Mouse (Mus musculus) ES-Bruce4 (cell line): ENCODE measurements around the gene Tpk1.

Experiments
- CTCF ChIP-seq: IDR thresholded peaks from one replicate; pipeline ENCODE4 v1.8.1; 2011; ENCODE audit warnings: low read depth, low read length
- EP300 ChIP-seq: IDR thresholded peaks from 2 replicates; pipeline ENCODE4 v1.6.1; 2011; ENCODE audit warnings: low read depth, low read length; ENCODE audit not compliant: insufficient read depth
- POLR2A ChIP-seq: IDR thresholded peaks from one replicate; pipeline ENCODE4 v1.8.1; 2011; ENCODE audit warnings: low read length; ENCODE audit not compliant: insufficient read depth

- TF ChIP-seq CTCF (no peak), POLR2A (no peak), EP300 (no peak)
These were observed 281.8 kb downstream of the Tpk1 start for GRCm38 (mm10) chr6:43384304-43384703.
